Mouse (Mus musculus): ENCODE measurements around the gene Chst2.

The Chst2 gene

DNA sequence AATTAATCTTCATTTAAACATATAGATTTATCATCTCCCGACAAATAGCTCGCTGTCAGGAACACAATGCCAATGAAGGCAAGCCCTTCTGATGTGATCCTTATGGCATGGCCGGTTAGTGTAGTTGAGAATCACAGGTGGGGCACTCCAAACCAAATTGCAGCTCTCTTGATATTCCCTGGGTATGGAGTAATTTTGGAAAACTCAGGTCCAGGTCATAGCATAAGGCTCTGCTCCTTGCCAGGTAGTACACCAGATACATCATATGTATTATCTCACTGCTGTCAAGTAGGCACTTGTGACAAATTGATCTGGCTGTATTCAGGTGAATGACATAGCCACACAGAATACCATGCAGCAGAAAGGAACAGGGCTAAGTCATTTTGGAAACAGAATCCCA lies 40.6 kb downstream of the Chst2 start:
- DNase-seq (ENCODE audit: low spot score in 2 of 2): no peak

- DNase-seq (ENCODE audit: low spot score in 2 of 2): no peak
Observed at GRCm38 (mm10) chr9:95353829-95354391, 52.6 kb downstream of the Chst2 start.

DNA sequence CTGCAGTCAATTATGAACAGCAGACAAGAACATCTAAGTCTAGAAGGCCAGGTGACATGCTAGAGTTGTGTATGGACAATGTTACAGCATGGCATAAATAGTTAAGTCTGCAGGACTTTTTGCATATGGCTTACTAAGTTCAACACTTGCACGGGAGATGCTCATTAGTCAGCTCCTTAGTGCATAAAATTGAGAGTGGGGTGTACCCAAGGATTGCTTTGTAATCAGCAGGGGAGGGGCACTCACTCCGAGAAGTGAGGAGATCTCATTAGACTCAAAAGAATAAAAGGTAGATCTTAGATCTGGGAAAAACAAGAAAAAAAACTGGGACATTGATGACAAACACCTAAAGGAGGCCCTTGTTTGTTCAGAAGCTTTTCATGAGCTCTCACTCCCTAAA lies 54.6 kb downstream of the Chst2 start:
- no peak for DNase-seq (ENCODE audit: low spot score in 2 of 2)

GRCm38 (mm10) chr9:95350550-95350949 lies 56.0 kb downstream of the Chst2 start:
- no peak for DNase-seq (ENCODE audit: low spot score in 2 of 2)

Measured in urinary bladder, postnatal 4 days (tissue).